Mouse (Mus musculus) intestine, postnatal 0 days (tissue): Measurements from ENCODE around the gene Srrt. TPM values are rescaled to one million over a fixed set of nuclear protein-coding genes. Genes with fewer than 3 reads are reported as not detected.

Source experiments
- ATAC-seq: fragments of 200-750 bp; cut with Nextera tagmentation; 2 replicates; pipeline ENCODE4 v1.8.0; 2017; ENCODE audit warnings: mild to moderate bottlenecking, moderate TSS enrichment, moderate library complexity
- H3K27ac ChIP-seq: fragments of 300-500 bp; sonication (generic); 2 replicates; pipeline ENCODE4 v1.5.1; 2014; ENCODE audit warnings: mild to moderate bottlenecking, low read depth, low read length, moderate library complexity
- H3K27me3 ChIP-seq: fragments of 300-500 bp; sonication (generic); replicated peaks from 2 replicates; pipeline ENCODE4 v1.6.1; 2014; ENCODE audit warnings: low read length, mixed read lengths; ENCODE audit not compliant: control insufficient read depth, insufficient read depth
- H3K36me3 ChIP-seq: fragments of 300-500 bp; sonication (generic); 2 replicates; pipeline ENCODE4 v1.6.1; 2014; ENCODE audit warnings: mild to moderate bottlenecking, moderate library complexity; ENCODE audit not compliant: control insufficient read depth, insufficient read depth
- H3K4me1 ChIP-seq: fragments of 300-500 bp; sonication (generic); replicated peaks from 2 replicates; pipeline ENCODE4 v1.6.1; 2014; ENCODE audit warnings: antibody characterized with exemption, low read length, mixed read lengths; ENCODE audit not compliant: control insufficient read depth, insufficient read depth
- H3K4me2 ChIP-seq: fragments of 300-500 bp; sonication (generic); replicated peaks from 2 replicates; pipeline ENCODE4 v1.6.1; 2014; ENCODE audit warnings: low read depth, mild to moderate bottlenecking, moderate library complexity
- H3K4me3 ChIP-seq: fragments of 300-500 bp; sonication (generic); 2 replicates; pipeline ENCODE4 v1.5.1; 2014; ENCODE audit warnings: low read depth, low read length
- H3K9ac ChIP-seq: fragments of 300-500 bp; sonication (generic); 2 replicates; pipeline ENCODE4 v1.6.1; 2014; ENCODE audit warnings: mild to moderate bottlenecking, low read depth, low read length
- H3K9me3 ChIP-seq: fragments of 300-500 bp; sonication (generic); 2 replicates; pipeline ENCODE4 v1.6.1; 2016; ENCODE audit warnings: mixed run types; ENCODE audit not compliant: control insufficient read depth
- CTCF ChIP-seq: sonication (generic); IDR thresholded peaks from 2 replicates; pipeline ENCODE4 v1.5.1; 2016; ENCODE audit warnings: low read depth, mild to moderate bottlenecking, control low read depth, antibody characterized with exemption, moderate library complexity
- WGBS: fragments of 180-500 bp; shearing (Covaris S2); extraction: QIAGEN DNeasy Blood & Tissue Kit; methylation state at CpG from one replicate; pipeline ENCODE4 v1.1.7; 2014; 5-methylcytosine and 5-hydroxymethylcytosine counted together
- polyA plus RNA-seq: library from polyadenylated mRNA; unstranded; fragments of >200 nt; fragmentation: Nextera tagmentation; extraction: Ambion mirVana; gene quantifications from 2 replicates; pipeline ENCODE4 v1.2.1, GENCODE M21; 2015

Srrt gene
- polyA plus RNA-seq, 1 experiment from 2014 or later: 31.3 TPM

GRCm38 (mm10) chr5:137295712-137296111 is 11.8 kb downstream of the Srrt start:
- no peak for TF ChIP-seq CTCF
- H3K9ac ChIP-seq: no peak overlapping the region
- H3K27ac ChIP-seq: no peak overlapping the region
- H3K4me3 ChIP-seq: no peak overlapping the region
- peak overlapping the region; percentile 98; the same call in 1 of the 2 replicates for H3K4me2 ChIP-seq
- 90% methylated on average over 15 of the region's 15 CpGs for WGBS
- H3K27me3 ChIP-seq: no peaks in the 10 kb centered on the region
- peaks cover 2% of the 10 kb centered on the region; the same call in 1 of the 2 replicates for H3K4me1 ChIP-seq
- ATAC-seq: no peak
- peaks cover 57% of the 10 kb centered on the region for H3K36me3 ChIP-seq
- H3K9me3 ChIP-seq: no peaks in the 10 kb centered on the region

GRCm38 (mm10) chr5:137295296-137295695 is 12.2 kb downstream of the Srrt start:
- Histone ChIP-seq H3K9ac (peak overlapping the region; percentile 70), H3K36me3 (peaks cover 53% of the 10 kb centered on the region)

GRCm38 (mm10) chr5:137294744-137295093 is 12.8 kb downstream of the Srrt start:
- ATAC-seq: peak; percentile 26; the same call in 1 of the 2 replicates
- WGBS: 4% methylated on average over 18 of the region's 18 CpGs

More at GRCm38 (mm10) chr5:137295296-137295695, 12.2 kb downstream of the Srrt start:
- ATAC-seq: no peak
- no peaks in the 10 kb centered on the region for H3K27me3 ChIP-seq
- no peaks in the 10 kb centered on the region for H3K9me3 ChIP-seq
- peak overlapping the region; percentile 50; the same call in 1 of the 2 replicates for H3K4me3 ChIP-seq
- 66% methylated on average over 9 of the region's 9 CpGs for WGBS
- peaks cover 2% of the 10 kb centered on the region; the same call in 1 of the 2 replicates for H3K4me1 ChIP-seq
- H3K4me2 ChIP-seq: peak overlapping the region; percentile 98
- TF ChIP-seq CTCF: no peak
- H3K27ac ChIP-seq: 0 out of 2 replicates have a peak overlapping the region, but pooled peaks have one; percentile 93

GRCm38 (mm10) chr5:137293839-137294743 is 13.4 kb downstream of the Srrt start, which contains the start of gene Ufsp1:
Ufsp1 (plus strand) TSS chr5:137294629.
- TF ChIP-seq CTCF: peak; percentile 25; the same call in 1 of the 2 replicates
- Histone ChIP-seq H3K9me3 (no peaks in the 10 kb centered on the region), H3K9ac (peak within 1 kb of the TSS; percentile 70), H3K27ac (peak within 1 kb of the TSS; percentile 93), H3K4me2 (peak within 1 kb of the TSS; percentile 98), H3K4me3 (peak within 1 kb of the TSS; percentile 50), H3K27me3 (peaks cover 5% of the 10 kb centered on the region), H3K36me3 (peaks cover 40% of the 10 kb centered on the region), H3K4me1 (peaks cover 2% of the 10 kb centered on the region; the same call in 1 of the 2 replicates)
- ATAC-seq: peak; percentile 87
- WGBS: under 1% methylated on average over 52 of the region's 52 CpGs

More at GRCm38 (mm10) chr5:137294744-137295093, 12.8 kb downstream of the Srrt start:
- H3K4me1 ChIP-seq: peaks cover 2% of the 10 kb centered on the region; the same call in 1 of the 2 replicates
- H3K27ac ChIP-seq: peak overlapping the region; percentile 93
- H3K36me3 ChIP-seq: peaks cover 47% of the 10 kb centered on the region
- H3K9ac ChIP-seq: peak overlapping the region; percentile 70
- 0 out of 2 replicates have a peak, but pooled peaks have one; percentile 13 for TF ChIP-seq CTCF
- peak overlapping the region; percentile 98 for H3K4me2 ChIP-seq
- H3K4me3 ChIP-seq: peak overlapping the region; percentile 50
- no peaks in the 10 kb centered on the region for H3K9me3 ChIP-seq
- no peaks in the 10 kb centered on the region for H3K27me3 ChIP-seq

- WGBS: under 1% methylated on average over 14 of the region's 15 CpGs
- H3K4me2 ChIP-seq: peak overlapping the region; percentile 98
- peak; percentile 76 for ATAC-seq
- H3K9ac ChIP-seq: peak overlapping the region; percentile 70
- peak; percentile 26 for TF ChIP-seq CTCF
- H3K27me3 ChIP-seq: peaks cover 11% of the 10 kb centered on the region
- H3K27ac ChIP-seq: peak overlapping the region; percentile 93
- peaks cover 32% of the 10 kb centered on the region for H3K36me3 ChIP-seq
- H3K9me3 ChIP-seq: no peaks in the 10 kb centered on the region
- peak overlapping the region; percentile 50 for H3K4me3 ChIP-seq
- peaks cover 2% of the 10 kb centered on the region; the same call in 1 of the 2 replicates for H3K4me1 ChIP-seq
Measured at GRCm38 (mm10) chr5:137293282-137293681, 14.2 kb downstream of the Srrt start.

GRCm38 (mm10) chr5:137291381-137291926 is 16.0 kb downstream of the Srrt start:
- no peak overlapping the region for H3K4me3 ChIP-seq
- H3K9ac ChIP-seq: no peak overlapping the region
- peaks cover 24% of the 10 kb centered on the region for H3K27me3 ChIP-seq
- no peak overlapping the region for H3K27ac ChIP-seq
- TF ChIP-seq CTCF: no peak
- H3K4me2 ChIP-seq: peak overlapping the region; percentile 51
- H3K36me3 ChIP-seq: peaks cover 14% of the 10 kb centered on the region
- H3K9me3 ChIP-seq: no peaks in the 10 kb centered on the region
- no peak for ATAC-seq
- H3K4me1 ChIP-seq: peaks cover 2% of the 10 kb centered on the region
- WGBS: 74% methylated on average over 15 of the region's 15 CpGs
